Mouse (Mus musculus) ES-E14 (cell line): ENCODE data around the gene Rab34. TPM values are rescaled to one million over a fixed set of nuclear protein-coding genes. Genes with fewer than 3 reads are reported as not detected.

ENCODE experiments used
- DNase-seq: peaks from one replicate; pipeline ENCODE4 v3.0.0-alpha.2; 2013; ENCODE audit warnings: low read depth, low spot score
- H3K27ac ChIP-seq: 2 replicates; pipeline ENCODE4 v1.5.1; 2012; ENCODE audit warnings: low read depth, mild to moderate bottlenecking, low read length, moderate library complexity, mixed read lengths; ENCODE audit not compliant: poor library complexity, insufficient read depth, severe bottlenecking
- H3K36me3 ChIP-seq: 2 replicates; pipeline ENCODE4 v1.6.1; 2012; ENCODE audit warnings: mild to moderate bottlenecking, low read length, moderate library complexity, mixed read lengths; ENCODE audit not compliant: control insufficient read depth, poor library complexity, insufficient read depth, severe bottlenecking
- H3K4me1 ChIP-seq, 2 experiments: fragments of 150-350 bp in 1 of 2; sonication (generic) in 1 of 2; 2 replicates each; pipeline ENCODE4 v1.6.1; 2012; ENCODE audit warnings: low read length in 2 of 2, mild to moderate bottlenecking in 1 of 2, mixed read lengths in 1 of 2; ENCODE audit not compliant: control insufficient read depth in 2 of 2, insufficient read depth in 2 of 2, poor library complexity in 1 of 2
- H3K4me3 ChIP-seq, 2 experiments: fragments of 150-350 bp in 1 of 2; sonication (generic) in 1 of 2; 2 replicates each; pipeline ENCODE4 v1.5.1; 2012; ENCODE audit warnings: low read length in 2 of 2, low read depth in 1 of 2, mild to moderate bottlenecking in 1 of 2, mixed read lengths in 1 of 2; ENCODE audit not compliant: insufficient read depth in 1 of 2, poor library complexity in 1 of 2, severe bottlenecking in 1 of 2
- H3K9ac ChIP-seq: 2 replicates; pipeline ENCODE4 v1.6.1; 2012; ENCODE audit warnings: low read depth, mild to moderate bottlenecking, low read length, mixed read lengths; ENCODE audit not compliant: poor library complexity, insufficient read depth, severe bottlenecking
- H3K9me3 ChIP-seq: fragments of 150-350 bp; sonication (generic); 2 replicates; pipeline ENCODE4 v1.6.1; 2012; ENCODE audit warnings: low read depth, mild to moderate bottlenecking, low read length; ENCODE audit not compliant: control insufficient read depth, insufficient read depth
- CHD2 ChIP-seq: IDR thresholded peaks from 2 replicates; pipeline ENCODE4 v1.6.1; 2014; ENCODE audit warnings: mild to moderate bottlenecking, low read depth, low read length, inconsistent platforms
- HCFC1 ChIP-seq: IDR thresholded peaks from 2 replicates; pipeline ENCODE4 v1.6.1; 2012; ENCODE audit warnings: low read length, inconsistent platforms, borderline replicate concordance; ENCODE audit not compliant: insufficient read depth
- MAFK ChIP-seq: IDR thresholded peaks from 2 replicates; pipeline ENCODE4 v1.6.1; 2014; ENCODE audit warnings: mild to moderate bottlenecking, low read depth, low read length, inconsistent platforms; ENCODE audit not compliant: insufficient read depth
- ZC3H11A ChIP-seq: IDR thresholded peaks from 2 replicates; pipeline ENCODE4 v1.6.1; 2012; ENCODE audit warnings: low read depth, mild to moderate bottlenecking, inconsistent platforms, low read length, borderline replicate concordance
- ZNF384 ChIP-seq: IDR thresholded peaks from 2 replicates; pipeline ENCODE4 v1.6.1; 2012; ENCODE audit warnings: low read depth, low read length, inconsistent platforms
- in situ Hi-C, 2 experiments: fragments of 600-800 bp; cut with MboI; formaldehyde crosslinking; loops; one replicate each; pipeline ENCODE4 v1.15.1; 2025; ENCODE audit warnings: low sequenced_read_pairs in 2 of 2, inconsistent platforms in 1 of 2; ENCODE audit not compliant: unreplicated experiment in 2 of 2
- total RNA-seq: library from RNA; depleted of rRNA; stranded (reverse); fragments of 300-350 nt; gene quantifications from 2 replicates; pipeline ENCODE4 v1.2.3, GENCODE M21; 2012

The Rab34 gene
- total RNA-seq, 1 experiment, result 36.1 TPM

- in situ Hi-C loops, result no loop called here
These were observed 16.0 kb upstream of the Rab34 start for GRCm38 (mm10) chr11:78172034-78172747.

GRCm38 (mm10) chr11:78172748-78173383 lies 15.4 kb upstream of the Rab34 start:
- no peak for DNase-seq
- no peak for TF ChIP-seq ZNF384
- TF ChIP-seq ZC3H11A, result no peak
- no peak for TF ChIP-seq CHD2
- TF ChIP-seq HCFC1, result no peak
- no peak for TF ChIP-seq MAFK
- Histone ChIP-seq H3K4me3 (peak overlapping the region in 1 of 2 experiments; percentile 22; a peak in 1 of 4 replicates), H3K27ac (no peak overlapping the region), H3K36me3 (no peaks in the 10 kb centered on the region), H3K4me1 (peaks cover 0 to 27% of the 10 kb centered on the region in 2 experiments; a peak in 2 of 4 replicates), H3K9me3 (no peaks in the 10 kb centered on the region), H3K9ac (peak overlapping the region; percentile 40; the same call in 1 of the 2 replicates)
- in situ Hi-C loops, result no loop called here

More at GRCm38 (mm10) chr11:78172034-78172747, 16.0 kb upstream of the Rab34 start:
- no peak for TF ChIP-seq ZNF384
- TF ChIP-seq ZC3H11A, result no peak
- no peak for TF ChIP-seq MAFK
- no peak for TF ChIP-seq CHD2
- TF ChIP-seq HCFC1, result no peak
- DNase-seq, result no peak
- H3K9me3 ChIP-seq, result no peaks in the 10 kb centered on the region
- no peaks in the 10 kb centered on the region for H3K36me3 ChIP-seq
- H3K27ac ChIP-seq, result no peak overlapping the region
- H3K4me1 ChIP-seq, result peaks cover 0 to 34% of the 10 kb centered on the region in 2 experiments; a peak in 2 of 4 replicates
- H3K4me3 ChIP-seq, result no peak overlapping the region
- no peak overlapping the region for H3K9ac ChIP-seq

GRCm38 (mm10) chr11:78174506-78174905 lies 13.7 kb upstream of the Rab34 start:
- DNase-seq, result no peak
- Histone ChIP-seq H3K27ac (no peak overlapping the region), H3K36me3 (peaks cover 1% of the 10 kb centered on the region; the same call in 1 of the 2 replicates), H3K4me1 (peaks cover 0 to 16% of the 10 kb centered on the region in 2 experiments; a peak in 1 of 4 replicates), H3K9ac (no peak overlapping the region), H3K9me3 (no peaks in the 10 kb centered on the region), H3K4me3 (no peak overlapping the region)
- in situ Hi-C loops, result no loop called here
- TF ChIP-seq MAFK, result no peak

GRCm38 (mm10) chr11:78175771-78176401 lies 12.3 kb upstream of the Rab34 start:
- H3K4me1 ChIP-seq, result peaks cover 0 to 10% of the 10 kb centered on the region in 2 experiments; a peak in 1 of 4 replicates
- H3K9ac ChIP-seq, result no peak overlapping the region

More at GRCm38 (mm10) chr11:78175771-78176401, 12.3 kb upstream of the Rab34 start:
- peak overlapping the region; percentile 88 to 90 for H3K4me3 ChIP-seq
- peaks cover 14% of the 10 kb centered on the region for H3K36me3 ChIP-seq
- H3K9me3 ChIP-seq, result no peaks in the 10 kb centered on the region
- no peak overlapping the region for H3K27ac ChIP-seq
- no peak for TF ChIP-seq MAFK
- no peak for TF ChIP-seq CHD2
- TF ChIP-seq ZNF384, result peak; percentile 53
- in situ Hi-C loops, result no loop called here
- no peak for DNase-seq
